Mouse (Mus musculus) thymus, adult 2 months (tissue): ENCODE data around the gene Cdon. TPM values are rescaled to one million over a fixed set of nuclear protein-coding genes. Genes with fewer than 3 reads are reported as not detected.

ENCODE experiments used
- DNase-seq: peaks from one replicate; pipeline ENCODE4 v3.0.0; 2021
- H3K27ac ChIP-seq: fragments of 200-500 bp; 2 replicates; pipeline ENCODE4 v1.5.1; 2012; ENCODE audit warnings: low read length, control low read depth; ENCODE audit not compliant: control insufficient read depth, insufficient read depth
- H3K27me3 ChIP-seq: fragments of 200-500 bp; 2 replicates; pipeline ENCODE4 v1.6.1; 2012; ENCODE audit warnings: mild to moderate bottlenecking, low read length, moderate library complexity, mixed read lengths; ENCODE audit not compliant: control insufficient read depth, insufficient read depth
- H3K36me3 ChIP-seq: fragments of 200-500 bp; 2 replicates; pipeline ENCODE4 v1.6.1; 2012; ENCODE audit warnings: mild to moderate bottlenecking, low read length, moderate library complexity; ENCODE audit not compliant: control insufficient read depth, insufficient read depth
- H3K4me1 ChIP-seq: fragments of 200-500 bp; replicated peaks from 2 replicates; pipeline ENCODE4 v1.6.1; 2012; ENCODE audit warnings: low read length; ENCODE audit not compliant: control insufficient read depth, insufficient read depth
- H3K4me3 ChIP-seq: fragments of 200-500 bp; 2 replicates; pipeline ENCODE4 v1.5.1; 2012; ENCODE audit warnings: mild to moderate bottlenecking, low read length, control low read depth, moderate library complexity; ENCODE audit not compliant: control insufficient read depth, insufficient read depth
- CTCF ChIP-seq: fragments of 200-500 bp; IDR thresholded peaks from 2 replicates; pipeline ENCODE4 v1.5.1; 2012; ENCODE audit warnings: mild to moderate bottlenecking, control low read depth, low read length, moderate library complexity, borderline replicate concordance; ENCODE audit not compliant: control insufficient read depth, poor library complexity, insufficient read depth; ENCODE audit errors: extremely low read depth
- POLR2A ChIP-seq: fragments of 200-500 bp; IDR thresholded peaks from 2 replicates; pipeline ENCODE4 v1.6.1; 2012; ENCODE audit warnings: mild to moderate bottlenecking, low read length, control low read depth, moderate library complexity; ENCODE audit not compliant: control insufficient read depth, poor library complexity, insufficient read depth; ENCODE audit errors: extremely low read depth
- WGBS: fragments of 180-500 bp; shearing (Covaris S2); methylation state at CpG from one replicate; pipeline ENCODE4 v1.1.7; 2018; 5-methylcytosine and 5-hydroxymethylcytosine counted together
- polyA plus RNA-seq: library from polyadenylated mRNA; depleted of rRNA; stranded (reverse); fragments of >200 nt; gene quantifications from 2 replicates; pipeline ENCODE4 v1.2.3, GENCODE M21; 2012

The Cdon gene
- polyA plus RNA-seq, 1 experiment, result 8.8 TPM

- no peak for DNase-seq
- Histone ChIP-seq H3K36me3 (no peaks in the 10 kb centered on the region), H3K27me3 (no peaks in the 10 kb centered on the region), H3K4me1 (peaks cover 7% of the 10 kb centered on the region), H3K27ac (no peak overlapping the region), H3K4me3 (no peak overlapping the region)
- TF ChIP-seq POLR2A (no peak), CTCF (no peak)
- WGBS, result 98% methylated on average over 3 of the region's 3 CpGs
Measured at GRCm38 (mm10) chr9:35434340-35434739, 13.4 kb downstream of the Cdon start.

GRCm38 (mm10) chr9:35435565-35435964 is 14.6 kb downstream of the Cdon start:
- no peak for DNase-seq
- no peak overlapping the region for H3K4me3 ChIP-seq
- no peak for TF ChIP-seq CTCF
- TF ChIP-seq POLR2A, result no peak
- no peaks in the 10 kb centered on the region for H3K36me3 ChIP-seq
- H3K4me1 ChIP-seq, result peaks cover 2% of the 10 kb centered on the region
- no peaks in the 10 kb centered on the region for H3K27me3 ChIP-seq
- H3K27ac ChIP-seq, result no peak overlapping the region
- WGBS, result 90% methylated on average over 9 of the region's 9 CpGs

GRCm38 (mm10) chr9:35438286-35439061 is 17.5 kb downstream of the Cdon start:
- H3K27ac ChIP-seq, result no peak overlapping the region
- no peaks in the 10 kb centered on the region; the same call in 1 of the 2 replicates for H3K4me1 ChIP-seq
- no peak overlapping the region for H3K4me3 ChIP-seq
- no peak for TF ChIP-seq POLR2A
- 90% methylated on average over 8 of the region's 8 CpGs for WGBS
- no peak for DNase-seq
- no peaks in the 10 kb centered on the region for H3K36me3 ChIP-seq
- H3K27me3 ChIP-seq, result no peaks in the 10 kb centered on the region

- 83% methylated on average over 6 of the region's 6 CpGs for WGBS
- Histone ChIP-seq H3K4me3 (no peak overlapping the region), H3K36me3 (no peaks in the 10 kb centered on the region), H3K27me3 (no peaks in the 10 kb centered on the region), H3K27ac (no peak overlapping the region), H3K4me1 (no peaks in the 10 kb centered on the region; the same call in 1 of the 2 replicates)
- TF ChIP-seq CTCF (no peak), POLR2A (no peak)
- no peak for DNase-seq
Measured at GRCm38 (mm10) chr9:35439062-35439442, 18.1 kb downstream of the Cdon start.

- Histone ChIP-seq H3K27me3 (no peaks in the 10 kb centered on the region), H3K27ac (no peak overlapping the region), H3K4me1 (no peaks in the 10 kb centered on the region; the same call in 1 of the 2 replicates), H3K36me3 (no peaks in the 10 kb centered on the region), H3K4me3 (no peak overlapping the region)
- DNase-seq, result no peak
- no peak for TF ChIP-seq POLR2A
Measured at GRCm38 (mm10) chr9:35439754-35440153, 18.8 kb downstream of the Cdon start.

GRCm38 (mm10) chr9:35442476-35442875 is 21.5 kb downstream of the Cdon start:
- no peak overlapping the region for H3K4me3 ChIP-seq
- H3K27me3 ChIP-seq, result no peaks in the 10 kb centered on the region
- no peak for DNase-seq
- no peak for TF ChIP-seq CTCF
- no peak for TF ChIP-seq POLR2A
- no peak overlapping the region for H3K27ac ChIP-seq
- no peaks in the 10 kb centered on the region; the same call in 1 of the 2 replicates for H3K4me1 ChIP-seq
- no peaks in the 10 kb centered on the region for H3K36me3 ChIP-seq
- 91% methylated on average over 5 of the region's 5 CpGs for WGBS
